Mouse (Mus musculus) NIH3T3 (cell line): ENCODE measurements at regions not wholly inside any gene's neighbourhood (a gene's known extent, or its start where the extent isn't known, plus 50 kb on each side); places are given as distances from the start of the nearest gene placed in this dataset.

ENCODE experiments used
- DNase-seq: peaks from one replicate; pipeline ENCODE4 v3.0.0-alpha.2; 2012; ENCODE audit warnings: low read depth

GRCm38 (mm10) chr17:64382894-64383293 is 51.2 kb upstream of the Pja2 start:
- DNase-seq = no peak

GRCm38 (mm10) chr17:64383600-64383999 is 51.9 kb upstream of the Pja2 start:
- no peak for DNase-seq

GRCm38 (mm10) chr17:64390349-64390748 is 58.6 kb upstream of the Pja2 start:
- DNase-seq = no peak

GRCm38 (mm10) chr17:64397254-64397897 is 65.7 kb upstream of the Pja2 start:
- DNase-seq = no peak

GRCm38 (mm10) chr17:64398114-64398692 is 66.5 kb upstream of the Pja2 start:
- no peak for DNase-seq

- no peak for DNase-seq
These were observed 67.0 kb upstream of the Pja2 start for GRCm38 (mm10) chr17:64398708-64399107.

- DNase-seq = peak; percentile 71
These were observed 75.1 kb upstream of the Pja2 start for GRCm38 (mm10) chr17:64406742-64407254.

- DNase-seq = peak; percentile 74
These were observed 75.7 kb upstream of the Pja2 start for GRCm38 (mm10) chr17:64407255-64408011.

GRCm38 (mm10) chr17:64425811-64426210 is 94.1 kb upstream of the Pja2 start:
- DNase-seq = no peak

- DNase-seq = no peak
These were observed 94.8 kb upstream of the Pja2 start for GRCm38 (mm10) chr17:64426536-64426935.

GRCm38 (mm10) chr17:64439571-64439970 is 107.9 kb upstream of the Pja2 start:
- peak; percentile 66 for DNase-seq

GRCm38 (mm10) chr17:64454736-64455135 is 123.0 kb upstream of the Pja2 start:
- DNase-seq = peak; percentile 18

- no peak for DNase-seq
These were observed 134.3 kb upstream of the Man2a1 start for GRCm38 (mm10) chr17:64466273-64466672.

GRCm38 (mm10) chr17:64466746-64467145 is 133.8 kb upstream of the Man2a1 start:
- no peak for DNase-seq

GRCm38 (mm10) chr17:64467297-64467696 is 133.2 kb upstream of the Man2a1 start:
- no peak for DNase-seq

- no peak for DNase-seq
These were observed 130.7 kb upstream of the Man2a1 start for GRCm38 (mm10) chr17:64469754-64470400.

- DNase-seq = peak; percentile 51
These were observed 119.9 kb upstream of the Man2a1 start for GRCm38 (mm10) chr17:64480607-64481038.

- no peak for DNase-seq
These were observed 115.7 kb upstream of the Man2a1 start for GRCm38 (mm10) chr17:64484835-64485234.

- no peak for DNase-seq
These were observed 110.7 kb upstream of the Man2a1 start for GRCm38 (mm10) chr17:64489769-64490335.

GRCm38 (mm10) chr17:64490664-64491063 is 109.9 kb upstream of the Man2a1 start:
- DNase-seq = no peak

GRCm38 (mm10) chr17:64491922-64492353 is 108.6 kb upstream of the Man2a1 start:
- no peak for DNase-seq
